Comparison of ENCODE assay signal across 9 mouse cellular contexts in genomic region chr6:145115476-145116097, GRCm38 (mm10). TPM values are rescaled to one million over a fixed set of nuclear protein-coding genes. Genes with fewer than 3 reads are reported as not detected.
DNase-seq lines count a peak whose midpoint lies in the region; ATAC-seq and TF ChIP-seq lines count a peak whose summit lies in the region.
"Had no signal": no experiment of that assay in that cellular context is flagged by ENCODE, and none has a peak within 500 bp of the region (broad histone marks: within the 10 kb centered on the region; RNA-seq: fewer than 3 reads in every experiment).

Gene Lrmp (plus strand): TSS chr6:145115653.

- H3K4me1 ChIP-seq in heart, embryonic 16.5 days (ENCODE audit: control insufficient read depth, insufficient read depth, low read length) = peaks cover 10% of the 10 kb centered on the region
- H3K4me1 ChIP-seq in bone marrow, adult 2 months (ENCODE audit: control insufficient read depth, insufficient read depth, low read length) = peaks cover 6% of the 10 kb centered on the region
- peaks cover 7% of the 10 kb centered on the region for H3K4me1 ChIP-seq in intestine, embryonic 15.5 days (replicated peaks)

- peak within 1 kb of the TSS; percentile 1; the same call in 1 of the 2 replicates for H3K27ac ChIP-seq in heart, embryonic 16.5 days (ENCODE audit: low read length)
- H3K27ac ChIP-seq in bone marrow, adult 2 months (ENCODE audit: control insufficient read depth, insufficient read depth, low read depth, low read length, poor library complexity) = peak within 1 kb of the TSS; percentile 77
- 0 out of 2 replicates have a peak within 1 kb of the TSS, but pooled peaks have one; percentile 17 for H3K27ac ChIP-seq in intestine, embryonic 15.5 days
- H3K27ac ChIP-seq: kidney, postnatal 0 days had no signal

- H3K36me3 ChIP-seq in heart, embryonic 16.5 days (ENCODE audit: control insufficient read depth, insufficient read depth) = no peaks in the 10 kb centered on the region
- no peaks in the 10 kb centered on the region for H3K36me3 ChIP-seq in intestine, embryonic 15.5 days

- ATAC-seq in heart, embryonic 16.5 days (replicated peaks; ENCODE audit: extremely low read depth, insufficient read depth, low FRiP score) = no peak
- ATAC-seq in intestine, embryonic 15.5 days = peak; percentile 23; the same call in 1 of the 2 replicates
- peak; percentile 88 for ATAC-seq in monocyte, adult 5-6 weeks (replicated peaks; ENCODE audit: insufficient number of reproducible peaks, low FRiP score, low TSS enrichment, poor library complexity, severe bottlenecking)

- H3K27me3 ChIP-seq in heart, embryonic 16.5 days (ENCODE audit: control insufficient read depth, insufficient read depth, low read length) = no peaks in the 10 kb centered on the region
- no peaks in the 10 kb centered on the region for H3K27me3 ChIP-seq in intestine, embryonic 15.5 days (replicated peaks)

- no peak for DNase-seq in heart, adult 8-10 months (ENCODE audit: low spot score)
- DNase-seq in Muller cell, postnatal 12 days (ENCODE audit: inconsistent ontology term) = no peak
- DNase-seq in cerebellum, adult 18-20 months = no peak
- no peak for DNase-seq in MN1 (ENCODE audit: low spot score)

- WGBS in heart, embryonic 16.5 days = 61% methylated on average over 6 of the region's 6 CpGs
- WGBS in bone marrow, adult 2 months = 28% methylated on average over 6 of the region's 6 CpGs
- 78% methylated on average over 6 of the region's 6 CpGs for WGBS in intestine, embryonic 15.5 days

- no peak within 1 kb of the TSS for H3K4me3 ChIP-seq in heart, embryonic 16.5 days (ENCODE audit: low read length)
- peak within 1 kb of the TSS; percentile 41 for H3K4me3 ChIP-seq in bone marrow, adult 2 months (replicated peaks; ENCODE audit: control insufficient read depth, low read depth, low read length)
- H3K4me3 ChIP-seq in intestine, embryonic 15.5 days (replicated peaks) = no peak within 1 kb of the TSS

- TF ChIP-seq CTCF in bone marrow, adult 2 months (IDR thresholded peaks at IDR 0.05; ENCODE audit: control insufficient read depth, insufficient read depth, low read length) = no peak

- H3K4me2 ChIP-seq in heart, embryonic 16.5 days (ENCODE audit: low read depth, low read length) = no peak within 1 kb of the TSS
- peak within 1 kb of the TSS; percentile 24; the same call in 1 of the 2 replicates for H3K4me2 ChIP-seq in intestine, embryonic 15.5 days (replicated peaks)

- H3K9ac ChIP-seq in heart, embryonic 16.5 days (ENCODE audit: low read length) = no peak within 1 kb of the TSS
- no peak within 1 kb of the TSS for H3K9ac ChIP-seq in intestine, embryonic 15.5 days

- H3K9me3 ChIP-seq in heart, embryonic 16.5 days (replicated peaks; ENCODE audit: control insufficient read depth, low read length) = no peaks in the 10 kb centered on the region
- no peaks in the 10 kb centered on the region for H3K9me3 ChIP-seq in intestine, embryonic 15.5 days

- no peak for TF ChIP-seq POLR2A in bone marrow, adult 2 months (IDR thresholded peaks at IDR 0.05; ENCODE audit: borderline replicate concordance, control insufficient read depth, low read depth, low read length)

RNA-seq across cellular contexts. Expression of gene Lrmp, which starts in this region (rescaled TPM):
- 8.5 and 26.3 TPM in 2 replicates for polyA plus RNA-seq in heart, embryonic 16.5 days (2015; fragmentation: Nextera tagmentation; extraction: Ambion mirVana)
- total RNA-seq in heart, adult 8-10 months (2022) = 1 to 10 TPM; 1.1 to 3.3 (median 1.2) TPM
- 98.9 and 193 TPM in 2 replicates for polyA plus RNA-seq in bone marrow, adult 2 months (2011; ENCODE audit: insufficient read depth, insufficient read length, low replicate concordance, missing spikeins)
- 2.7 and 5.8 TPM in 2 replicates for polyA plus RNA-seq in intestine, embryonic 15.5 days (2015; fragmentation: Nextera tagmentation; extraction: Ambion mirVana)
- 254 to 293 TPM (median 262 TPM) in 3 replicates for total RNA-seq in monocyte, adult 5-6 weeks (2017)

Comparison
In these comparisons a context has a peak if more than half of its experiments do, and no peak if none do; other contexts are left out.
1. RNA of gene Lrmp (total RNA-seq): 254 to 293 TPM in monocyte, adult 5-6 weeks; 1.1 to 3.3 TPM in heart, adult 8-10 months; every median in the first group is over 10 times any median in the second.
2. H3K27ac ChIP-seq: peak in every context shown above with its lines; median percentile 77 in bone marrow, adult 2 months; 17 in intestine, embryonic 15.5 days; 1 in heart, embryonic 16.5 days.